Mouse (Mus musculus) G1E (cell line): Measurements from ENCODE around the gene Vwc2l. TPM values are rescaled to one million over a fixed set of nuclear protein-coding genes. Genes with fewer than 3 reads are reported as not detected.

ENCODE experiments used
- ATAC-seq: 2 replicates; pipeline ENCODE4 v1.8.0; 2016; ENCODE audit warnings: mild to moderate bottlenecking; ENCODE audit not compliant: insufficient number of reproducible peaks, poor library complexity, low FRiP score, severe bottlenecking; ENCODE audit errors: extremely low read depth
- DNase-seq: peaks from one replicate; pipeline ENCODE4 v3.0.0; 2012; ENCODE audit warnings: low spot score
- H3K27me3 ChIP-seq: 2 replicates; pipeline ENCODE4 v1.6.1; 2012; ENCODE audit warnings: mild to moderate bottlenecking, low read length, inconsistent platforms; ENCODE audit not compliant: insufficient read depth
- H3K36me3 ChIP-seq: replicated peaks from 2 replicates; pipeline ENCODE3; 2012; ENCODE audit warnings: mild to moderate bottlenecking, inconsistent platforms
- H3K4me1 ChIP-seq: 2 replicates; pipeline ENCODE4 v1.6.1; 2012; ENCODE audit warnings: low read depth, low read length, inconsistent platforms, mixed read lengths; ENCODE audit not compliant: insufficient read depth
- H3K4me3 ChIP-seq: 2 replicates; pipeline ENCODE4 v1.5.1; 2012; ENCODE audit warnings: low read depth, mild to moderate bottlenecking, inconsistent platforms, low read length, moderate library complexity, mixed read lengths
- H3K9me3 ChIP-seq: replicated peaks from 2 replicates; pipeline ENCODE4 v1.6.1; 2012; ENCODE audit warnings: inconsistent platforms
- CTCF ChIP-seq: IDR thresholded peaks from 2 replicates; pipeline ENCODE4 v1.5.1; 2012; ENCODE audit warnings: low read depth, low read length, inconsistent platforms, mixed read lengths
- GATA1 ChIP-seq: IDR thresholded peaks from 2 replicates; pipeline ENCODE4 v1.6.1; 2012; ENCODE audit warnings: borderline replicate concordance, low read length, inconsistent platforms, mixed read lengths
- GATA2 ChIP-seq: IDR thresholded peaks from 2 replicates; pipeline ENCODE4 v1.6.1; 2012; ENCODE audit warnings: low read depth, low read length, inconsistent platforms, borderline replicate concordance
- POLR2AphosphoS5 ChIP-seq: IDR thresholded peaks from 2 replicates; pipeline ENCODE4 v1.6.1; 2012; ENCODE audit warnings: low read depth, low read length, inconsistent platforms; ENCODE audit not compliant: insufficient replicate concordance
- TAL1 ChIP-seq: conservative IDR thresholded peaks from 2 replicates; pipeline ENCODE4 v1.6.1; 2012; ENCODE audit warnings: low read depth, low read length, inconsistent platforms, mixed read lengths
- polyA plus RNA-seq: library from polyadenylated mRNA; stranded (reverse); fragments of >175 nt; gene quantifications from 2 replicates; pipeline ENCODE4 v1.2.3, GENCODE M21; 2012
- total RNA-seq, 2 experiments: library from RNA; stranded (forward) in 1 of 2; stranded (reverse) in 1 of 2; fragments of 200-1000 nt in 1 of 2; fragments of >200 nt in 1 of 2; fragmentation: Nextera tagmentation in 1 of 2; gene quantifications; 2 replicates each; pipeline ENCODE4 v1.2.3; 2014 to 2017

Gene Vwc2l
- total and polyA plus RNA-seq, 3 experiments, result 0.33 TPM; not detected in 2

- H3K9me3 ChIP-seq, result no peaks in the 10 kb centered on the region
- DNase-seq (no peak), ATAC-seq (no peak)
- H3K27me3 ChIP-seq, result no peaks in the 10 kb centered on the region
- TF ChIP-seq POLR2AphosphoS5 (no peak), TAL1 (no peak)
- no peak overlapping the region for H3K4me3 ChIP-seq
- no peaks in the 10 kb centered on the region for H3K4me1 ChIP-seq
- H3K36me3 ChIP-seq, result no peaks in the 10 kb centered on the region
Observed at GRCm38 (mm10) chr1:70845276-70845675, 119.8 kb downstream of the Vwc2l start.

GRCm38 (mm10) chr1:70851633-70852390, 126.3 kb downstream of the Vwc2l start:
- H3K36me3 ChIP-seq, result no peaks in the 10 kb centered on the region
- H3K9me3 ChIP-seq, result no peaks in the 10 kb centered on the region
- no peaks in the 10 kb centered on the region for H3K4me1 ChIP-seq
- ATAC-seq (no peak), DNase-seq (no peak)
- H3K4me3 ChIP-seq, result no peak overlapping the region
- H3K27me3 ChIP-seq, result peaks cover 3% of the 10 kb centered on the region; the same call in 1 of the 2 replicates
- TF ChIP-seq GATA1 (no peak), TAL1 (no peak), POLR2AphosphoS5 (no peak), CTCF (no peak), GATA2 (no peak)

- DNase-seq, result no peak
Observed at GRCm38 (mm10) chr1:70853446-70853845, 127.9 kb downstream of the Vwc2l start.

GRCm38 (mm10) chr1:70855912-70856311, 130.4 kb downstream of the Vwc2l start:
- no peak for TF ChIP-seq CTCF
- TF ChIP-seq GATA2, result no peak
- no peak for TF ChIP-seq TAL1
- no peak for TF ChIP-seq POLR2AphosphoS5
- no peak for TF ChIP-seq GATA1
- DNase-seq, result no peak

More at GRCm38 (mm10) chr1:70853446-70853845, 127.9 kb downstream of the Vwc2l start:
- no peak for ATAC-seq
- H3K27me3 ChIP-seq, result peaks cover 3% of the 10 kb centered on the region
- no peaks in the 10 kb centered on the region for H3K9me3 ChIP-seq
- no peaks in the 10 kb centered on the region for H3K4me1 ChIP-seq
- TF ChIP-seq GATA1 (no peak), TAL1 (no peak), CTCF (no peak), GATA2 (no peak), POLR2AphosphoS5 (no peak)
- H3K4me3 ChIP-seq, result no peak overlapping the region
- no peaks in the 10 kb centered on the region for H3K36me3 ChIP-seq

GRCm38 (mm10) chr1:70861672-70862071, 136.2 kb downstream of the Vwc2l start:
- TF ChIP-seq GATA2 (no peak), POLR2AphosphoS5 (no peak), TAL1 (no peak), GATA1 (no peak), CTCF (no peak)
- H3K4me1 ChIP-seq, result no peaks in the 10 kb centered on the region
- peaks cover 6% of the 10 kb centered on the region; the same call in 1 of the 2 replicates for H3K27me3 ChIP-seq
- H3K4me3 ChIP-seq, result no peak overlapping the region
- ATAC-seq (no peak), DNase-seq (no peak)
- H3K9me3 ChIP-seq, result no peaks in the 10 kb centered on the region
- no peaks in the 10 kb centered on the region for H3K36me3 ChIP-seq

More at GRCm38 (mm10) chr1:70855912-70856311, 130.4 kb downstream of the Vwc2l start:
- H3K4me1 ChIP-seq, result no peaks in the 10 kb centered on the region
- ATAC-seq, result no peak
- no peaks in the 10 kb centered on the region for H3K36me3 ChIP-seq
- no peaks in the 10 kb centered on the region for H3K9me3 ChIP-seq
- no peak overlapping the region for H3K4me3 ChIP-seq
- H3K27me3 ChIP-seq, result peaks cover 8% of the 10 kb centered on the region

- no peaks in the 10 kb centered on the region; the same call in 1 of the 2 replicates for H3K27me3 ChIP-seq
- ATAC-seq (no peak), DNase-seq (no peak)
- TF ChIP-seq CTCF (no peak), GATA2 (no peak), TAL1 (no peak), GATA1 (no peak), POLR2AphosphoS5 (no peak)
- H3K4me1 ChIP-seq, result no peaks in the 10 kb centered on the region
- H3K9me3 ChIP-seq, result no peaks in the 10 kb centered on the region
- no peak overlapping the region for H3K4me3 ChIP-seq
- no peaks in the 10 kb centered on the region for H3K36me3 ChIP-seq
Observed at GRCm38 (mm10) chr1:70866137-70866536, 140.6 kb downstream of the Vwc2l start.

- Histone ChIP-seq H3K4me3 (no peak overlapping the region), H3K27me3 (peaks cover 15% of the 10 kb centered on the region), H3K36me3 (no peaks in the 10 kb centered on the region), H3K9me3 (no peaks in the 10 kb centered on the region), H3K4me1 (no peaks in the 10 kb centered on the region)
- no peak for TF ChIP-seq TAL1
- no peak for DNase-seq
- no peak for ATAC-seq
Observed at GRCm38 (mm10) chr1:70880496-70880895, 155.0 kb downstream of the Vwc2l start.
